Mouse (Mus musculus): Measurements from ENCODE around the gene Fgfrl1. TPM values are rescaled to one million over a fixed set of nuclear protein-coding genes. Genes with fewer than 3 reads are reported as not detected.

The Fgfrl1 gene
- polyA plus RNA-seq, 1 experiment, result not detected

DNA sequence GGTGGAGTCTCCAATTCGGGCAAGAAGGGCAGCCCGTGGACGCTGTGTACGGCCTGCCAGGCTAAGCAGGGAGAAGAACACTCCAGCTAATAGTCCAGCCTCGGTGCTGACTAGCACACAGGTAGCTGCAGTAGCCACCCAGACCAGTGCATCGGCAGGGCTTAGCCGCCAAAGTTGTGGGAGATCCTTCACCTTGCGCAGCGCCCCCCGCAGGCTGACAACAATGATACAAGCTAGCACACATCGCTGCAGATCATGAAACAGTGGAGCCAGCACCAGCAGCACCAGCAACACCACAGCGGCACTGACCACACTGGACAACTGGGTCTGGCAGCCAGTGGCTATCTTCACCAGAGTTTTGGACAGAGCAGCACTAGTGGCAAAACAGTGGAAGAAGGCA is 20.4 kb upstream of the Fgfrl1 start:
- TF ChIP-seq POLR2A (IDR thresholded peaks at IDR 0.05; ENCODE audit: insufficient read depth, low read depth, low read length) (no peak), CTCF (IDR thresholded peaks at IDR 0.05; ENCODE audit: insufficient read depth, low read depth, low read length) (no peak)
- no peak overlapping the region for H3K27ac ChIP-seq (ENCODE audit: insufficient read depth, low read depth, low read length)
- WGBS, result 93% methylated on average over 12 of the region's 12 CpGs
- no peak overlapping the region for H3K4me3 ChIP-seq (ENCODE audit: insufficient read depth, low read depth, low read length)
- peaks cover 15% of the 10 kb centered on the region for H3K4me1 ChIP-seq (ENCODE audit: control insufficient read depth, insufficient read depth, low read length)

DNA sequence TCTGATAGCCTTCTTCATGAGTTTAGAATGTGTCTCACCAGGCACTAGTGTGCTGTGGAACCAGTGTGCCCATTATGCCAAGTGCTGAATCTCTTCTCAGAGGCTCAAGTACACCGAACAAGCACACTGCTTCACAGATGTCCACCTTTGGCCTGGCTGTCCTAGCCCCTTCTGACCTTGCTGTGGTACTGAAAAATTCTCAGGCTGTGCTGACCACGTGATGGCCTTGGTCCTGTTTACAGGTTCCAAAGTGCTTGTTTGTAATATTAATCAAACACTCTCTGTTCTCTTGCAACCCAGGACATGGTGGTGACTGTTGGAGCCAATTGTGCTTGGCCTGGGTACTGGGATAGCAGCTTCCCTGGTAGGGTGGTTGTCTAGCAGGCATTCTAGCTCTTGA is 17.6 kb upstream of the Fgfrl1 start:
- Histone ChIP-seq H3K27ac (ENCODE audit: insufficient read depth, low read depth, low read length) (no peak overlapping the region), H3K4me3 (ENCODE audit: insufficient read depth, low read depth, low read length) (no peak overlapping the region), H3K4me1 (ENCODE audit: control insufficient read depth, insufficient read depth, low read length) (peaks cover 28% of the 10 kb centered on the region)
- TF ChIP-seq POLR2A (IDR thresholded peaks at IDR 0.05; ENCODE audit: insufficient read depth, low read depth, low read length), result no peak
- TF ChIP-seq CTCF (IDR thresholded peaks at IDR 0.05; ENCODE audit: insufficient read depth, low read depth, low read length), result no peak
- WGBS, result 78% methylated on average over 2 of the region's 2 CpGs

DNA sequence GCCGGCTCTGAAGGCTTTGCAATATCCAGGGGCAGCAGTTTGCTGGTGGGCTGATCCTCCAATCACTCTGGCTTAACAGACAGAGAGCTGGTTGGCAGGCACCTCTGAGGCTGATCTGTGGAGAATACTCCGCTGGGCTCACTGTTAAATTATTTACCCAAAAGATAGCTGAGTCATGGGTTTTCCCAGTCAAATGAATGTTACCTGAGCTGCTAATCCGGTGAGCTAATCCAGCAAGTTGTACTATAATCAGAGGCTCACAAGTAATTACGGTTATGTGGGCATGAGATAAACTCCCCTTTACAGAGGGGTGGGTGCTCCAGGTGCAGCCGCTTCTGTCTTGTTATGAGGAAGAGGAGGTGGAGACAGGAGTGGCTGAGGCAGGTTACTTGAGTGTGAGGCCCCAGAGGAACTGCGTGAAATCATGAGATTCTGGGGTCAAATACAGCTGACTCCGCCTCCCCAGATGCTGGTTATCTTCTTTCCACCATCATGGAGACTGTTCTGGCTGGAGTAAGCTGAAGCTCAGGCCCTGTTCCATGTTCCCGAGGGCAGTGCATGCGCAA is 16.8 kb upstream of the Fgfrl1 start, which contains the start of gene Slc26a1:
Gene Slc26a1, minus strand, starts transcription at position 319 of the 566 bp plus-strand sequence.
- Histone ChIP-seq H3K4me1 (ENCODE audit: control insufficient read depth, insufficient read depth, low read length) (peaks cover 29% of the 10 kb centered on the region), H3K27ac (ENCODE audit: insufficient read depth, low read depth, low read length) (no peak within 1 kb of the TSS), H3K4me3 (ENCODE audit: insufficient read depth, low read depth, low read length) (no peak within 1 kb of the TSS)
- WGBS, result 81% methylated on average over 9 of the region's 9 CpGs
- TF ChIP-seq CTCF (IDR thresholded peaks at IDR 0.05; ENCODE audit: insufficient read depth, low read depth, low read length), result no peak
- TF ChIP-seq POLR2A (IDR thresholded peaks at IDR 0.05; ENCODE audit: insufficient read depth, low read depth, low read length), result no peak

DNA sequence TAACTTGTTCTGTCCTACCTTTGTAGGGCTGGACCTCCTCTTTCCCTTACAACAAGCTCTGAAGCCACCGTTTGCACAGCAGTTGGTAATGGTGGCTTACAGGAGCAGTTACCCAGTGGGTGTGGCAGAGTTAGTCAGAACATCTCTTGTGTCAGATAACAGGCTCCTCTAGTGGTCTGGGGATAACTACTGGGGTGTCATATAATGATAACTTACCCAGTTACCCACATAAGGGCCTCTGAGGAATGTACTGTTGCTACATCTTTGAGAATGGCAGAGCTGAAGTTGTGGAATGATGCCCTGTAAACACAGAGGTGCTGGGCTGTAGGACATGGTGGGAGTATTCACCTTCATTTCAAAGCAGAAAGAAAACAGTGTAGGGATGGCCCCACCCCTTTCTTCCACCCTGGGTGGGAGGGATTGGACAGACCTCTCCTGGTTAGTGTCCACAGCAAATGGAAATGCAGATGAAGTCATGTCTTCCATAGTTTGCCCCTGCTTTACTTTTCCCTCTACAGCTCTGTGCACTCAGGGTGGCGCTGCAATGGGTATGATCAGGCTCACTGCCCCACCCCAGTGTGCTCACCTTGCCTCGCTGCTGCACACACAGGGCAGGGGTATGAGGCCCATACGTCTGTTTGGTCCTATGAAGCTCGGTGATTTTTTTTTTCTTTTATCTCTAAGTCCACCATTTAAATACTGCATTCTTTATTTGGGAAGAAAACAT is 15.2 kb upstream of the Fgfrl1 start:
- TF ChIP-seq CTCF (IDR thresholded peaks at IDR 0.05; ENCODE audit: insufficient read depth, low read depth, low read length) (no peak), POLR2A (IDR thresholded peaks at IDR 0.05; ENCODE audit: insufficient read depth, low read depth, low read length) (no peak)
- Histone ChIP-seq H3K27ac (ENCODE audit: insufficient read depth, low read depth, low read length) (peak overlapping the region; percentile 87; the same call in 1 of the 2 replicates), H3K4me1 (ENCODE audit: control insufficient read depth, insufficient read depth, low read length) (peaks cover 26% of the 10 kb centered on the region), H3K4me3 (ENCODE audit: insufficient read depth, low read depth, low read length) (peak overlapping the region; percentile 36)
- 19% methylated on average over 5 of the region's 5 CpGs for WGBS

DNA sequence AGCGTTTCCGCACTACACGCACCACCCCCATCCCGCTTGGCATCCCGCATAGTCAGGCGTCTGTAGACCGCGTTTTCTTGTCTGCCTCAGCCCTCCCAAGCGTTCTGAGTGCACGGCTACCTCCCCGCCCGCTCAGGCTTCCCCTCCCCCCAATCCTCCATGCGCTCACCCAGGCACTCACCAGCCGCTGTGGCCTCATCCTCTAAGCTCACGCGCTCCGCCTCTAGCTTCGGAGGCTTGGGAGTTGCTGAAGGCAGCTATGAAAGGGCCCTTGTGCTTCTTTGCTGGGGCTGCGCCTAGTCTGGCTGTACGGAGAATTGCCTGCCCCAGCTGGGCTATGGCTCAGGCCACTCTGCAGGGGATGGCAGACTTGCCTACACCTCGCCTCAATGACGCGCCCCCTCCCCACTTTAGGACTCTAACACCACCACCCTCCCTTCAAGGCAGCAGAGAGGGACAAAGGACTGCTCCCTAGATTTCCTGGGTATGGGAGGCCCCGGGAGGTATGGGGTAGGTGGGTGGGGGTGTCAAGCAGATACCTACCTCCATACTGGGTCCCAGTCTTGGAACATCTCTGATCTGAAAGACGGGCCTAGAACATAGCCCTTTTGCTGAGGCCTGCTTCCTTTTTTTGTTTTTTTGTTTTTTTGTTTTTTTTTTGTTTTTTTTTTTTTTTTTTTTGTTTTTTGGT is 14.4 kb upstream of the Fgfrl1 start:
- Histone ChIP-seq H3K4me1 (ENCODE audit: control insufficient read depth, insufficient read depth, low read length) (peaks cover 25% of the 10 kb centered on the region), H3K4me3 (ENCODE audit: insufficient read depth, low read depth, low read length) (peak overlapping the region; percentile 36), H3K27ac (ENCODE audit: insufficient read depth, low read depth, low read length) (peak overlapping the region; percentile 87)
- WGBS, result 2% methylated on average over 25 of the region's 25 CpGs
- no peak for TF ChIP-seq CTCF (IDR thresholded peaks at IDR 0.05; ENCODE audit: insufficient read depth, low read depth, low read length)
- TF ChIP-seq POLR2A (IDR thresholded peaks at IDR 0.05; ENCODE audit: insufficient read depth, low read depth, low read length), result 0 out of 2 replicates have a peak, but pooled peaks have one; percentile 18

DNA sequence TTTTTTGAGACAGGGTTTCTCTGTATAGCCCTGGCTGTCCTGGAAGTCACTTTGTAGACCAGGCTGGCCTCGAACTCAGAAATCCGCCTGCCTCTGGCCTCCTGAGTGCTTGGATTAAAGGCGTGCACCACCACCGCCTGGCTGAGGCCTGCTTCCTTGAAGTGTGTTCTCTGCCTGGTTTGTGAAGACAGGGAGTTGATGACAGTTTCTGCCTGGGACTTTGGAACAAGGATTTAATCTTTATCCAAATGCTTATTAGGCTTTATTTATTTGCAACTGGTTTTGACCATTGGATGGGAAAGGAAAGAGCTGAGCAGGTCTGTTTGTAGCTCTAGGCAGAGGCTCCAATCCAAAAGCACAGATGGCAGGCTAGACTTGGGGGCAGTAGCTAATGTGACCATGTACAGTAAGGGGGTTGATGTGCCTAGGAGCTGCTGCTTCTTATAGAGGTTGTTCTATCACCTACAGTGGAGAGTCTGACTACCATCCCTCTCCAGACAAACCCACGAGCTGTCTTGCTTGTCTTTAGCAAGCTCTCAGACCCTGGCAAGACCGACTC is 13.8 kb upstream of the Fgfrl1 start:
- Histone ChIP-seq H3K27ac (ENCODE audit: insufficient read depth, low read depth, low read length) (no peak overlapping the region), H3K4me1 (ENCODE audit: control insufficient read depth, insufficient read depth, low read length) (peaks cover 25% of the 10 kb centered on the region), H3K4me3 (ENCODE audit: insufficient read depth, low read depth, low read length) (no peak overlapping the region)
- WGBS, result 90% methylated on average over 6 of the region's 6 CpGs
- TF ChIP-seq CTCF (IDR thresholded peaks at IDR 0.05; ENCODE audit: insufficient read depth, low read depth, low read length), result no peak
- TF ChIP-seq POLR2A (IDR thresholded peaks at IDR 0.05; ENCODE audit: insufficient read depth, low read depth, low read length), result no peak

DNA sequence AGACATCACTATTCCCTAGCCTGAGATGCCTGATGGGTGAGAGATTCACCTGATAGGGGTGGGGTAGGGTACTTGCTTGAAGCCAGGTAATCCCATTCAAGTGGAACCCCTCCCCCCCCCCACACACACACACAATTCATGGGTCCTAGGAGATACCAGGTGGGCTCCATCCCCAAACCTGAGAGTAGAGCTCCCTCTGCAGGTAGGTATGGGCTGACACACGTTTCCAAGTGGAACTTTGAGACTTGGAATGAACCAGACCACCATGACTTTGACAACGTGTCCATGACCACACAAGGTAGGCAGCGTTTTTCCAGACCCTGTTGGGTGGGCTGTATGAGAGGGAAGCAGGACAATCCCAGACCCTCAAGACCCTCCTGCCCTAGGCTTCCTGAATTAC is 12.3 kb upstream of the Fgfrl1 start:
- no peak for TF ChIP-seq POLR2A (IDR thresholded peaks at IDR 0.05; ENCODE audit: insufficient read depth, low read depth, low read length)
- no peak for TF ChIP-seq CTCF (IDR thresholded peaks at IDR 0.05; ENCODE audit: insufficient read depth, low read depth, low read length)
- 56% methylated on average over 3 of the region's 3 CpGs for WGBS
- H3K4me3 ChIP-seq (ENCODE audit: insufficient read depth, low read depth, low read length), result no peak overlapping the region
- no peak overlapping the region for H3K27ac ChIP-seq (ENCODE audit: insufficient read depth, low read depth, low read length)
- H3K4me1 ChIP-seq (ENCODE audit: control insufficient read depth, insufficient read depth, low read length), result peaks cover 25% of the 10 kb centered on the region

DNA sequence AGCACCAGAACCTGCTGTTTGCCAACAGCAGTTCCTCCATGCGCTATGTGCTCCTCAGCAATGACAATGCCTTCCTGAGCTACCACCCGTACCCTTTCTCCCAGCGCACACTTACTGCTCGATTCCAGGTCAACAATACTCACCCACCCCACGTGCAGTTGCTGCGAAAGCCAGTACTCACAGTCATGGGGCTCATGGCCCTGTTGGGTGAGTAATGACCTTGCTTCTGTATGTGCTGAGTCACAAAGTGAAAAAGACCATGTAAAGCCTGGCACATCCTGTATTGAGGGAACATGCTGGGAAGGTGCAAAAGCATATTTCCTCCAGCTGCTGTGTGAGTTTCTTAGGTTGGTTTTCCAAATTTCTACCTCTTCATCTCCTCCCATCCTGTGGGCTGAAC is 11.3 kb upstream of the Fgfrl1 start:
- 80% methylated on average over 6 of the region's 6 CpGs for WGBS
- Histone ChIP-seq H3K4me3 (ENCODE audit: insufficient read depth, low read depth, low read length) (no peak overlapping the region), H3K27ac (ENCODE audit: insufficient read depth, low read depth, low read length) (no peak overlapping the region), H3K4me1 (ENCODE audit: control insufficient read depth, insufficient read depth, low read length) (peaks cover 25% of the 10 kb centered on the region)
- TF ChIP-seq CTCF (IDR thresholded peaks at IDR 0.05; ENCODE audit: insufficient read depth, low read depth, low read length), result no peak
- no peak for TF ChIP-seq POLR2A (IDR thresholded peaks at IDR 0.05; ENCODE audit: insufficient read depth, low read depth, low read length)

DNA sequence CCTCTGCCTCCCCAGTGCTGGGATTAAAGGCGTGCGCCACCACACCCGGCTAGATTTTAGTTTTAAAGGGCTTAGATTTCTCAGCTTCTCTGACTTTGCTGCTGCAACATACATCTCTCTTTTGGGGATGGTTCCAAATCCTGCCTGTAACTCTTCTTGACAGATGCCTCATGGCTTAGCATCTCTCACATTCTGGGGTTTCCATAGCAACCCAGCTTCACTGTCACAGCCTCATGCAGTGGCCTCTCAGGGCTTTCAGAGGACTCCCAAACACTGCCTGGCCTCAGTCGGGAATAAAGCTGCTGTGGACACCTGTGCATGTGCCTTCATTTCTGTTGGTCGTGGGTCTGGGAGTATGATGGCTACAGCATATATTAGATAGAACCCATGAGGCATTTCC is 3.1 kb upstream of the Fgfrl1 start:
- 75% methylated on average over 5 of the region's 5 CpGs for WGBS
- Histone ChIP-seq H3K27ac (ENCODE audit: insufficient read depth, low read depth, low read length) (no peak overlapping the region), H3K4me3 (ENCODE audit: insufficient read depth, low read depth, low read length) (no peak overlapping the region), H3K4me1 (ENCODE audit: control insufficient read depth, insufficient read depth, low read length) (peaks cover 3% of the 10 kb centered on the region)
- no peak for TF ChIP-seq CTCF (IDR thresholded peaks at IDR 0.05; ENCODE audit: insufficient read depth, low read depth, low read length)
- no peak for TF ChIP-seq POLR2A (IDR thresholded peaks at IDR 0.05; ENCODE audit: insufficient read depth, low read depth, low read length)
